9 mouse cellular contexts compared by ENCODE assay signal in the genomic region with DNA sequence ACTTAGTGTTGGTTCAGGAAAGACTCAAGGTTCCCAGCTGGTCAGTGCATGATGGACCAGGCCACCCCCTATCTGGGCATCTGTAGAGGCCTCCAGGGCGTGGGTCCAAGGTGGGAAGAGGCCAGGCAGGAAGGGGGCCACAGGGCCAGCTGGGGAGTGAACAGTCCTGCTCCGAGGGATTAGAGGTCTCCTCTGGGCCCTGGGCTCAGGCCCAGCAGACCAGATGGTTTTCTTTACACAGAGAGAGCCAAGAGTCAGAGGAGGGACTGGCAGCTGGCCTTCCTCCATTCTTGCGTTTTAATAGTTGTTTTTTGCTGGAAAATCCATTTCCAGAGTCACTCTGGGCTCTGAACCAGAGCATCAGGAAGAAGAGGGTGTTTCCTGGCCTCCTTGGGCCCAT. TPM values are rescaled to one million over a fixed set of nuclear protein-coding genes. Genes with fewer than 3 reads are reported as not detected.
DNase-seq lines count a peak whose midpoint lies in the region; ATAC-seq and TF ChIP-seq lines count a peak whose summit lies in the region.
"Had no signal": no experiment of that assay in that cellular context is flagged by ENCODE, and none has a peak within 500 bp of the region (broad histone marks: within the 10 kb centered on the region; RNA-seq: fewer than 3 reads in every experiment).

No protein-coding gene starts in this region.

- no peak overlapping the region for H3K9ac ChIP-seq in limb, embryonic 14.5 days (ENCODE audit: low read depth, low read length, severe bottlenecking)

- DNase-seq in adrenal gland, adult (ENCODE audit: inconsistent age in 2 of 2, low spot score in 1 of 2) = peak; percentile 21 to 50
- no peak for DNase-seq in adrenal gland, adult 18-20 months (ENCODE audit: low spot score in 2 of 2)
- DNase-seq in brain, embryonic 18.5 days (ENCODE audit: low read depth, low spot score) = peak; percentile 3
- DNase-seq in gastrocnemius, postnatal 4 days (ENCODE audit: low spot score in 2 of 2) = peak; percentile 68 to 84
- DNase-seq in kidney, adult 9 months = peak; percentile 42
- DNase-seq in limb, embryonic 14.5 days (ENCODE audit: low spot score) = peak; percentile 72
- peak; percentile 56 for DNase-seq in ovary, postnatal 36 days (ENCODE audit: low spot score)
- no peak for DNase-seq in embryo, embryonic 11 days

- H3K4me2 ChIP-seq in limb, embryonic 14.5 days (replicated peaks; ENCODE audit: low read depth, low read length, severe bottlenecking) = no peak overlapping the region

- no peak for TF ChIP-seq POLR2A in limb, embryonic 14.5 days (IDR thresholded peaks at IDR 0.05; ENCODE audit: borderline replicate concordance, extremely low read depth, insufficient read depth, insufficient read length)

- no peak overlapping the region for H3K4me3 ChIP-seq in limb, embryonic 14.5 days (replicated peaks; ENCODE audit: low read length)

- H3K27me3 ChIP-seq in limb, embryonic 14.5 days (ENCODE audit: control insufficient read depth, insufficient read depth, low read length) = no peaks in the 10 kb centered on the region

- peak overlapping the region; percentile 33; the same call in 1 of the 2 replicates for H3K27ac ChIP-seq in limb, embryonic 14.5 days (replicated peaks; ENCODE audit: low read depth, low read length)
- H3K27ac ChIP-seq: macrophage had no signal

- peaks cover 55% of the 10 kb centered on the region for H3K36me3 ChIP-seq in limb, embryonic 14.5 days (ENCODE audit: control insufficient read depth, insufficient read depth, low read length)

- WGBS in limb, embryonic 14.5 days = 66% methylated on average over 3 of the region's 3 CpGs

- 0 out of 2 replicates have a peak, but pooled peaks cover 2% of the 10 kb centered on the region for H3K4me1 ChIP-seq in limb, embryonic 14.5 days (ENCODE audit: control insufficient read depth, insufficient read depth, low read length)

- ATAC-seq in limb, embryonic 14.5 days (ENCODE audit: low FRiP score, low read depth) = peak; percentile 44

- no peaks in the 10 kb centered on the region for H3K9me3 ChIP-seq in limb, embryonic 14.5 days (ENCODE audit: control insufficient read depth, low read length)

RNA-seq across cellular contexts. Expression of gene Spon2, which starts 27.4 kb away (rescaled TPM):
- total RNA-seq in adrenal gland, adult 18-20 months (2021) = 1 to 10 TPM in 1 of 2 experiments, under 1 TPM in 1; 0.73 to 1.0 TPM
- 10 to 100 TPM; 40.1 to 52.1 TPM for total RNA-seq in gastrocnemius, postnatal 4 days (2021)
- polyA plus RNA-seq in limb, embryonic 14.5 days (2012; rRNA removed) = 26.0 and 28.8 TPM in 2 replicates
- polyA plus RNA-seq in limb, embryonic 14.5 days (2014; fragmentation: Nextera tagmentation; extraction: Ambion mirVana) = 23.1 and 23.9 TPM in 2 replicates
- polyA plus RNA-seq: macrophage had no signal

RNA-seq across cellular contexts. Expression of gene Ctbp1, which starts 29.1 kb away (rescaled TPM):
- total RNA-seq in adrenal gland, adult 18-20 months (2021) = 100 to 1,000 TPM; 214 to 234 TPM
- total RNA-seq in gastrocnemius, postnatal 4 days (2021) = 100 to 1,000 TPM; 242 to 244 TPM
- polyA plus RNA-seq in limb, embryonic 14.5 days (2012; rRNA removed) = 266 and 270 TPM in 2 replicates
- 341 and 376 TPM in 2 replicates for polyA plus RNA-seq in limb, embryonic 14.5 days (2014; fragmentation: Nextera tagmentation; extraction: Ambion mirVana)

Comparison
In these comparisons a context has a peak if more than half of its experiments do, and no peak if none do; other contexts are left out.
1. DNase-seq: peak in adrenal gland, adult (2 of 2), brain, embryonic 18.5 days (single experiment), gastrocnemius, postnatal 4 days (2 of 2), kidney, adult 9 months (single experiment), limb, embryonic 14.5 days (single experiment) and ovary, postnatal 36 days (single experiment); none in adrenal gland, adult 18-20 months (0 of 2) and embryo, embryonic 11 days (single experiment).
2. RNA of gene Spon2, which starts 27.4 kb away (total RNA-seq): 40.1 to 52.1 TPM in gastrocnemius, postnatal 4 days; 0.73 to 1.0 TPM in adrenal gland, adult 18-20 months; every median in the first group is over 10 times any median in the second.